Mouse (Mus musculus): ENCODE data around the gene Mia.

Gene Mia

DNA sequence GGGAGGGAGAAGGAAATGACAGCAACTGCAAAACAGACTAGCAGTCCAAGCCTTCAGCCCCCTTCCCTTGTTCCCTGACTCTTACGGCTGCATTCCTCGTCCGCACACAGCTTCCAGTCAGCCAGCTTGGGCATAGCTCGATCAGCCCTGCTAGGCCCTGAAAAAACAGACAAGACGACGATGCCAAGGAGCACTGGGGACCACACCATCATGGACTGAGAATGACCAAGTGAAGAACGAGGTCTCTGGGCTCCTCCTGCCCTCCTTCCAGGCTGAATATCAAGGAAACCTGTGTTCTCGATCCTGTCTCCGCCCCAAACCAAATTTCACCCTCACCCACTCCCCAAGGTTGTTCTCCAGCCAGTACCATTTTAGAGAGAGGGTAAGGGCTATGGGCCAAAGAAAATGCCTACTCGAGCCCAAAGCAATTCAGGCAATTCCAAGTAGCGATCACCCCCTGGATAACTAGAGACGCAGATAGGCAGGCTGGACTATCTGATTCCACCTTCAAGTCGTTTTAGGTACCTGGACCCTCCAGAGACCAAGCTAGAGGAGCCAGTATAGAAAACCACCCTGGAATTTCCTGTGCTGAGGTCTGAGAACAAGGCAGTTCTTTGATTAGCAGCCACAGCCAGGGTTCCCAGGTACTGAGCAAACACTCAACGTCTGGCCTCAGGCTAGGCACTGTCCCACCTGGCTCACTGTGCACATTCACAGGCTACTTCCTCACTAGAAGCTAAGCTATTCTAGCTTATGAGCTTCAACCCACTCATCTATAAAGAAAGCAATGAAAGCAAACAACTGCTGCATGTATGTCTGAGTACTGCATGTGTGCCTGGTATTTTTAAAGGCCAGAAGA is at the start of gene Mia, which contains the start of gene Gm21983:
Gene Mia, minus strand, starts transcription at position 321 of the 859 bp plus-strand sequence.
Gene Gm21983, minus strand, starts transcription at position 250 of the 859 bp plus-strand sequence.
- in situ Hi-C loops (cut with MboI, MseI): loop anchor here (25.0 kb wide), 1 partner anchor 1444 kb away; no protein-coding TSS in a partner anchor

DNA sequence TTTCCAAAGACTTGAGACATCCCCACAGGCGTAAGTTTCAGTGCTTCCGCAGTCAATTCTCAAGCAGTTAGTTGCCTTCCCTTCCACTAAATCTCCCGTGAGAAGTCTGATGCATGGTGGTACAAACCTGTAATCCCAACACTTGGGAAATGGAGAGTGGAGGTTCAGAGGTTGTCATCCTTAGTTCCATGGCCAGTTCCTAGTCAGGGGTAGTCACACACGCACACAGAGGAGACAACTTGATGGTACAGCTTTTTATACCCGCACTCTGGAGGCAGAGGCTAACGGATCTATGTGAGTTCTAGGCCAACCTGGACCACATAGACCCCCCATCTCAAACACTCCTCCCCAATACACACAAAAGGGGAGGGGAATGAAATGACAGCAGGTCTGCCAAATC is 47.9 kb upstream of the Mia start:
- in situ Hi-C loops (cut with MboI, MseI): no loop called here

DNA sequence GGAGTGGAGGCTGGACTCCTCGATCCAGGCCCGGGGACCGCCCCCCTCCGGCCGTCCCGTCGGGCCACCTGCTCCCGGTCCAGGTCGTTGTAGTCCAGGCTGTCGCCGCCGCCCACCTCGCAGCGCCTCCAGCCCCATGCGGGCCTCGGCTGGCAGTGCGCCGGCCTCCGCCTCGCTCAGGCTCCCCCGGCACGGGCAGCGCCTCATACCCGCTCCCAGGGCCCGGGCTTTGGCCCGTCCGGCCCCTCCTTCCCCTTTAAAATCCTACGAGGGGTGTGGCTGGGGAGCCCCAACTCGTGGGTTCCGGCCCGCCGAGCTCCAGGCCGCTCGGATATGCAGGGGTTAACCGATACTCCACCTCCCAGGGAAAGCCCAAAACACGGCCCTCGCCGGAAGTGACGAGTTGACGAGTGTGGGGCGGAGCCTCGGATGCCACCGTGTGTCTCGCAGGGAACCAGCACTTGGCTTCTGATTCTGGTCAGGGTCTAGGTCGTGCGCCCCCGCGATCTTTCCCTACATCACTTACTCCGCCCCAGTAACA is 47.4 kb upstream of the Mia start, which contains the start of gene Itpkc:
Gene Itpkc, minus strand, starts transcription at position 381 of the 541 bp plus-strand sequence.
- in situ Hi-C loops (cut with MboI, MseI): no loop called here

DNA sequence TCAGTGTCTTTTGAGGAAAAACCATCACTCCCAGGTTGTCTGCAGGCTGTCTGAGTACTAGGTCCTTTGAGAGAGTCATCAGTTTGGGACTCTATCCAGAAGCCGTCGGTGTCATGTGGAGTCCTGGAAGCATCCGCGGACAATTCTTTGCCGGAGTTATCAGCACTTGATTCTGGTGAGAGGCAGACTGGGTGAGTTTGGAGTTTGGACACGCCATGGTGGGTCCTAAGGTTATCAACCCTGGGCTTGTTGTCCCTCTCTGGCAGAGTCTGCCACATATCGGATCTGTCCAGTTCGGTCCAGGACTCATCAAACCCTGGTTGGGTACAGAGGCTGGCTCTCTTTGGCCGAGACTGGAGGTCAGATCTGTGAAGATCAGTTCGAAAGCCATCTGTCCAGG is 46.7 kb upstream of the Mia start:
- in situ Hi-C loops (cut with MboI, MseI): no loop called here

DNA sequence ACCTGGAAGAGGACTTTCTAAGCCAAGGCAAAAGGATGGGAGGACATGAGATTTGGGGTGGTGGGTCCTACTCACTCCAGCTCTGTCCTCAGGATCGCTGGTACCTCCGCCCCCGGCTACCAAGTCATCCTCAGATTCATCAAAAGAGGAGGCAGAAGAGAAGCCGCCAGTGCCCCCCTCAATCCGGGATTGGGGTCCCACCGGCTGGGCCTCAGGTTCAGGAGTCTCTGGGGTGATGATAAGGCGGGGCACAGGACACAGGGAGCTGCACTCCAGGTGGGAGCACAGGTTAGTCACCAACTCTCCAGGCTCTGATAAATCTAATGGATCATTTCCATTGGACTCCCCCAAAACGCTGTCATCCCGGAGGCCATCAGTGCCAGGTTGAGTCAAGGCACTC is 46.3 kb upstream of the Mia start:
- in situ Hi-C loops (cut with MboI, MseI): no loop called here

DNA sequence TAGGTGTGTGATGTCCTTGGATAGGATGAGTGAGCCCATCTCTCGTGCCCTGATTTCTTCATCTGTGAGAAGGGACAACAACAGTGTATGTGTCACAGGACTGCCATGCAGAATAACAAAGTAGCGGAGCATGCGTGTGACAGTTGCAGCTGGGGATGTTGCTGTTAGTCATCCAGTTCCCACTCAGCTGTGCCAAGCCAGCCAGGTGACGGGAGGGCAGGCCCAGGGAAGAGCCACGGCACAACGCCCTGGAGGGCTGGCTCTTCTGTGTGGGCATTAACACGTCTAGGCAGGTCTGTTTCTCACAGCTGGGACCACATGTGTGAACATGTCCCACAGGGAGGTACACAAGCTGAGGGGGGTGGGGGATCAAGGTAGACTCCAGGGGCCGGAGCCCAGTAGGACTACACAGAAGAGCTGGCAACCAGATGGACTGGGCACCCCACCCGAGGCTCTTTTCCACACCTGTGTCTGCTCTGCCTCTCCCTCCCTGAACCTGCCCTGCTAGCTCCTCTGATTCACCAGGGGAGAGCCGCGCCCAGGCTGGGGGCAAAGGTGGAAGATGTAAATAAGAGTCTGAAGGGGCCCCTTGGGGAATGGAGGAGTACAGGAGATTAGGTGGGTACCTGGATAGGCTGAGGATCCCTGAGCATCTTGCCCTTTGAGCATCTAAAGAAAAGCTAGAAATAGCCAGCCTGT is 44.1 kb upstream of the Mia start:
- in situ Hi-C loops (cut with MboI, MseI): no loop called here

DNA sequence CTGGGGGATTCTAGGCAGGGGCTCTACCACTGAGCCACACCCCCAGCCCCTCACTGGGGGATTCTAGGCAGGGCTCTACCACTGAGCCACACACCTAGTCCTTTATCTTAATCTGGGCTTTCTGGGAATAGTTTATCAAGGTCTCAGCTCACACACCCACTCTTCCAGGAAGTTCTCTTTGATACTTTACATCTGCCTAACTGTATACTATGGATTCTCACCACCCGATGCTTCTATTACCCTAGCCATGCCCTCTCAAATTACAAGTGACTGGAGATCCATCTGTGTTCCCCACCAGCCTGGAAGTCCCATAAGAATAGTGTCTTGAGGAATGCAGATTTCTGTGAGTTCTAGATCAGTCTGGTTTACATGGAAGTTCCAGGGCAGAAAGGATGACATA is 41.6 kb upstream of the Mia start:
- in situ Hi-C loops (cut with MboI, MseI): no loop called here

DNA sequence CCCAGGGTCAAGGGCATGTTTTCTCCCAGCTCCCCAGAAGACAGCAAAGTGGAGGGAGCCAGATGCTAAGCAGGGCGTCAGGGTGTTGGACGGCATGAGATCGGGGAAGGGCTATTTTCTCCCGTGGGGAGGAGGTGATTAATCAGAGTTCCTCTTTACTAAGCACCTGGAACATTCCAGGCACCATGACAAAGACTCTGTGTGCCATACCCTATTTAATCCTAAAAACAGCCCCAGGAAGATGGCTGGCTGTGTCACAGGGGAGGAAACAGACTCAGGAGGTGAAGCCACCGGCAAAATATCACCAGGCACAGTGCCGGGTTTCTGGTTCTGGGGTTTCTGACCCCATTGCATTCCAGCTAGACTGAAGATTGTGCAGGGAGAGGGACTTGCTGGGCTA is 41.0 kb upstream of the Mia start:
- in situ Hi-C loops (cut with MboI, MseI): no loop called here

DNA sequence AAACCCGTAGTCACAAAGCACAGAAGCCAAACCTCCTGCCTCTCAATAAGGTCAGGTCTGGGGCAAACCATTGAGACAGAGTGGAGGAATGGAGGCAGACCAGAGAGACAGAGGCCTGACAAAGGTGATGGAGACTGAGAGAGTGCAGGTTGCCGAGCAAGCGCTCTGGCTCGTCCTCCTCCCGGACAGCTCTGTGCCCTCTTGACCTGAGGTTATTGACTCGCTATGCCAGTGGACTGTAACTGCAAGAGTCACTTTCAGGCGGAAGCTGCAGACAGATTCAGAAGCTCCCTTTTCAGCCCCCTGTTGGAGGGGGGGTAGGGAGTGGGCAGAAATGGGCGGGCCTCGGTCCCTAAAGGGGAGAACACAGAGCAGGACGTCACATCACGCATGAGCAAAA is 39.0 kb upstream of the Mia start:
- in situ Hi-C loops (cut with MboI, MseI): loop anchor here (10.0 kb wide), 1 partner anchor 1765 kb away; the partner anchor contains the start of genes Eif3k and Map4k1

DNA sequence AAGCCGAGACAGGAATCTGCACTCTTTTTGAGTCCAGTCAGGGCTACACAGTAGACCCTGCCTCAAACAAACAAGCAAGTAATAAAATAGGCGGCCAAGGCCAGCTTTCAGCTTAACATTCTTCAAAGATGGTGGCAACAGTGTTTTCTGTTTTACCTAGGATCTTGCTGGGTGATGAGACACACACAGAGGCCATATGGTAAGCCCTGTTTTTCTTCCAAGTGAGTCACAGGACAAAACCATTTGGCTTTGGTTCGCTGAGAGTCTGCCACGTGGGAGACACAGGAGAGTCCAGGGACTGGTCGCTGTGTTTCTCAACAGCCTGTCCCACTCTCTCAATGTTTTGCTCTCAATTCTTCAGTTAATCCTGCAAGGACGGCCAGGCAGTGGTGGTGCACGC is 37.6 kb upstream of the Mia start:
- in situ Hi-C loops (cut with MboI, MseI): loop anchor here (10.0 kb wide), 1 partner anchor 1766 kb away; the partner anchor contains the start of genes Eif3k and Map4k1

DNA sequence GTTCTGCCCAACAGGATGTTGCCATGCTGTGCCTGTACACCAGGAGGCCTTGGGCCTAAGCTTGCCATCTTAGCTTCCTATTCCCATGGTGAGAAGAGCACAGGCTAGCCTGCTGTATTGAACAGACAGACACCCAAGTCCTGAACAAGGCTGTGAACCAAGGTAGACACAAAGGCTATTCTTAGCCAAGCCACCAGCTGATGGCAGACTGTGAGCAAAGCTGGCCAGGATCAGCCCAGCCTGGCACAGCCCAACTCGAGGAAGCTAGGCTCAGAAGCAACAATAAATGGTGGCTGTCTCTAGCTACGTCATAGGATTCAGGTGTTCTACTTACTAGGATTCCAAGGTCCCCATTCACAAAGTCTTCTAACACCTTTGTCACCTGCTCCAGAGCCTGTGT is 31.7 kb upstream of the Mia start:
- in situ Hi-C loops (cut with MboI, MseI): loop anchor here (10.0 kb wide), 1 partner anchor 1772 kb away; the partner anchor contains the start of genes Eif3k and Map4k1

DNA sequence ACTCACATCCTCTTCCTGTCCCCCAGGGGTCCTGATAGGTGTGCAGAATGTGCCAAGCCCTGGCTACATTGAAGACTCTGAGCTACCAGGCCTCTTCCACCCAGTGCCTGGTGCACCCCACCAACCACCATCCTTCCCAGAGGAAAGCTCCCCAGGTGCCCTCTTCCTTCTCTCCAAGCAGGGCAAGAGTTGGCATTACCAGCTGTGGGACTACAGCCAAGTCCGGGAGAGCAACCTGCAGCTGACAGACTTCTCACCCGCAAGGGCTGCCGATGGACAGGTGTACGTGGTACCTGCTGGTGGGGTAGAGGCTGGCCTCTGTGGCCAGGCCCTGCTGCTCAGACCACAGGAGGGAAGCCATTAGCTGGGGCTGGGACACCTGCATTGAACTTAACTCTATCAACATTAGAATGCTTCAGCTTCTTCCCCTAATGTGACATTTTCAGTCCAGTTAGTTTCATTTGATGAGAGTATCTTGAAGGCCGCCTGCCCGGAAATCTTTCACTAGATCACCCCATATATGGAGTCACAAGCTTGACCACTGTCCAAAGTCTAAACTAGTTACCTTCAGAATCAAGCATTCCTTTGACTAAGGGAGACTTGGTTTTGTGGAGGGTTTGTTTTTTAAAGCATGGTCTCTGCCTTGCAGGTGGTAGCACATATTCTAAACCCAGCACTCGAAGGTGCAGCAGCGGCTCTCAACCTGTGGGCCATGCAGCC is 22.9 kb upstream of the Mia start:
- in situ Hi-C loops (cut with MboI, MseI): no loop called here

DNA sequence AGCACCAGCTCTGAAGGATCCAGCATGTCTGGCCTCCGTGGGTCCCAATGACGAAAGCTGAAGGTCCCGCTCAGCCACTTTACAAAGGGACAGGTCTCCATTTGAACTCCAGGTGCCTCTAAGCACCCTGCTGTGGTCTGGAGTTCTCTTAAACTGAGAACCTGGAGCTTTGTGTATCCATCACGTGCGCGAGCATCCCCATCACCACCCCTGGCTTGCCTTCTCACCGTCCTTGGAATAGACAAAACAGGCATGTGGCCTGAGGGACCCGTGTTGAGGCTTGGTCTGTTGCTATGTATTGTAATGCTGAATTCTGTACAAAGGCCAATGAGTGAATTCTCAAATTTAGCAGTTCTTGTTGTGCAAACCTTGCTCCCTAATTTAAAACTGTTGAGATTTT is 17.8 kb upstream of the Mia start:
- in situ Hi-C loops (cut with MboI, MseI): loop anchor here (25.0 kb wide), 1 partner anchor 1461 kb away; no protein-coding TSS in a partner anchor

DNA sequence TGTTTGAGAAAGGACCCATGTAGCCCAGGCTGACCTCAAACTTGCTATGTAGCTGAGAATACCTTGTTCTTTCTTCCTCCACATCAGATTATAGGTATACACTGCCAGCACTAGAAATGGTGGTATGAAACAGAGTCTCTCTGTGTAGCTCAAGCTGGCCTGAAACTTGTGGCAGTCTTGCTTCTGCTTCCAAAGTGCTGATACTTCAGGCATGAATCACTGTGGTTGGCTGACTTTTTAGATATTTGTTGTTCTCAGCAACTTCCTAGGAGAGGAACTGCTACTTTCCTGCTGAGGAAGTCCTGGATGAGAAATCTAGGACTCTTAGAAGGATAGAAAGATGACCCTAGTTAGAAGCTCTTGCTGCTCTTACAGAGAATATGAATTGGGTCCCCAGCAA is 17.4 kb upstream of the Mia start:
- in situ Hi-C loops (cut with MboI, MseI): loop anchor here (25.0 kb wide), 1 partner anchor 1461 kb away; no protein-coding TSS in a partner anchor

DNA sequence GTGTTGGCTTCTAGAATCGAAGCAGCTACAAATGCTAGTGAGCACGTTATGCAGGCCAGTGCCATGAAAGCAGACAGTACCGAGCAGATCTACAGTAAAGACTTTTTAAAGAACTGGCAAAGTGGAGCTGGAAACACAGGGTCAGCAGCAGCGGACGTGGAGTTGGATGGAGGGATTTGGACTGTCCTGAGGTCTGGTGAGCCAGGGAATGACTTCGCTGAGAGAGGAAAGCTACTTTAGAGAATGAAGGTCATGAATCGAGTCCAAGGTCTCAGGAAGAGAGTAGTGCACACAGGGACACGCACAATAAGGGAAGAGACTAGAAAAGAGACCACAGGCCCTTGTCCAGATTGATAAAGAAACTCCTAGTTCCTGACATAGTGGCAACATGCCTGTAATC is 16.7 kb upstream of the Mia start:
- in situ Hi-C loops (cut with MboI, MseI): loop anchor here (25.0 kb wide), 1 partner anchor 1460 kb away; no protein-coding TSS in a partner anchor

DNA sequence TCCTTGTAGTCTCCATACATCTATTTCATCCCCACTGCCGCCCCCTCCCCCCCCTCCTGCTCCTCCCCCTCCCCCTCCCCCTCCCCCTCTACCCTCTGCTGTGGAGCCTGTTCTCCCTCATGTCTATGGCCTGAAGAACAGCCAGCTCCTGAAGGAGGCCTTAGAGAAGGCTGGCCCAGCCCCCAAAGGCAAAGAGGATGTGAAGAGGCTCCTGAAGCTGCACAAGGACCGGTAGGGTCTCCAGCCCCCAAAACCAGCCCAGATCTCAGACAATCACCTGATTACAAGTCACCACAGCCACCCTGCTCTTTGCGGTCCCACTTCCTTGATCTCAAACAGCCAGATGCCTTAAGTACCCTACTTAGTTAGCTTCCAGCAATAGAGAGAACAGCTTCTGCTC is 16.2 kb upstream of the Mia start:
- in situ Hi-C loops (cut with MboI, MseI): loop anchor here (25.0 kb wide), 1 partner anchor 1460 kb away; no protein-coding TSS in a partner anchor

DNA sequence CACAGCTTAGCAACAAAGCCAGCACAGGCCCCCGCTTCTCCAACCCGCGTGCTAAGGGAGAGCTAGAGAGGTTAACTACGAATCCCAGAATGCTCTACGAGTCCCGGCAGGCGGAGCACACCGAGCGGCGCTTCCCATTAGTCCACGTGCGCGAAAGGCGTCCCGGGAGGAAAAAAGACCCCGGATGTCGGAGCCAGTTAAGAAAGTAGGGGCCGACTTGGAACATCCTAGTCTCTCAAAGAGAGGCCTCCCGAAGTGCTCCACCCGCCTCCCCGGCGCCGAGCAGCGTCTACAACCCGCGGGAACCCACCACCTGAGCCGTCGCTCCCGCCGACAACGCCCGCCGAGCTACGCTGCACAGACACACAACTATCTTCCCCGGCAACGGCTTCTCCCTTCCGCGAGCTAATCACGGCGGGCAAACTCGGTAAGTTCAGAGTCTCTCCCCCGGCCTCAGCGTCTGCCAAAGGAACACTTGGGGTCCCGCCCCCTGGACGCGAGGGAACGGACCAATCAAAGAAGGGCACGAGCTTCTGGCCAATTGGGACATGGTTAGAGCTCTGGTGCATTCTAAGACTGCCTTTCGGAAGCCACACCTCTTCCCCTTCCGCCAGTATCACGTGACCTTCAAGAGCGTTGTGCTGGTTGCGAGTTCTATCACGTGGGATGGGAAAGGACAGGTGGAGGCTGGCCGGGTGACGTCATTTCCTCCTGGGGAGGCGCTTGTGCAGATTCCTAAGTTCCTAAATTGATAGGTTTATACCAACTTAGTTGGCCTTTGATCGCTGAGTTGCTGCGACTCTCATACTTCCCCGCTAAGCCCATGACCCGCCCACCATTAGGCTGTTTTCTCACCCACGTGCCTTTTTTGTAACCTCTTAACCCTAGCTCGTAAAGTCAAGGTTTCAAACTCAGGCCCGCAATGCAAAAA is 15.0 kb upstream of the Mia start, which contains the start of the genes BC024978 and Snrpa:
Gene BC024978, plus strand, starts transcription at position 101 of the 931 bp plus-strand sequence.
Gene Snrpa, minus strand, starts transcription at position 591 of the 931 bp plus-strand sequence.
- in situ Hi-C loops (cut with MboI, MseI): loop anchor here (25.0 kb wide), 1 partner anchor 1459 kb away; no protein-coding TSS in a partner anchor

DNA sequence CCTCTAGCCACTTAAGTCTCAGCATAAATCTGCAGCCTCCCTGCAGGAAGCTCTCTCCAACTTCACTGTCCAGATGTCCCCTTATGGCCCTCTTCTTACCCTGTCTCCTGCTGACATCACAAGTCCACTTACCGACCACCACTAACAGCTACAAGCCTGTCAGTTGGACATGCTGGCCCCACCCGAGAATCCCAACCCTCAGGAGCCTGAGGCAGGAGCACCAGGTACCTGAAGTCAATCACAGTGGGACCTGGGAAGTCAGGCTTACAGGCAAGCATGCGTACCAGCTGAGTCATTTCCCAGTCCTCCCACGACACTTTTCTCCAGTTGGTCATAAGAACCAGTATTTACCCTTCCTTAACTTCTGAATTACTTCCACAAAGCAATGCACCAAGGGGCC is 12.8 kb upstream of the Mia start:
- in situ Hi-C loops (cut with MboI, MseI): loop anchor here (25.0 kb wide), 1 partner anchor 1456 kb away; no protein-coding TSS in a partner anchor

DNA sequence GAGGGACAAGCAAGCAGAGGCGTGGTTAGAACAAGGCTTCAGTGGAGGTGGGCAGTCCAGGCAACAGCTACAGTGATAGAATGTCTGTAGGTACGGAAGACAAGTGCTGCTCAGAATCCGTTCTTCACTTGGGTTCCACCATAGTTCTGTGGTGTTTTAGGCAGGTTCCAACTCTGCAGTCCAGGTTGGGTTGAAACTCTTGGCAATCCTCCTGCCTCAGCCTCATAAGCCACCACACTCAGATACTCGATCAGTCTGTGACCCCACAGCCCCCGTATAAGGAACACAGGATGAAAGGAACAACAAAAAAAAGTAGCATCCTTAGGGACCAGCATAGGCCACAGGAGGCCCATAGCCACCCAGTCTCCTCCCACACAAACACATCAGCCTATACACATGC is 11.5 kb upstream of the Mia start:
- in situ Hi-C loops (cut with MboI, MseI): loop anchor here (25.0 kb wide), 1 partner anchor 1455 kb away; no protein-coding TSS in a partner anchor
